Mouse (Mus musculus): Measurements from ENCODE around the gene Add3.

Gene Add3

GRCm38 (mm10) chr19:53275204-53275603 is 135.0 kb downstream of the Add3 start:
- DNase-seq: no peak

GRCm38 (mm10) chr19:53276902-53277707 is 136.9 kb downstream of the Add3 start:
- DNase-seq: no peak

GRCm38 (mm10) chr19:53278491-53279415 is 138.5 kb downstream of the Add3 start:
- no peak for DNase-seq

GRCm38 (mm10) chr19:53280254-53280653 is 140.0 kb downstream of the Add3 start:
- DNase-seq: no peak

- DNase-seq: no peak
Measured at GRCm38 (mm10) chr19:53282571-53282970, 142.3 kb downstream of the Add3 start.

- no peak for DNase-seq
Measured at GRCm38 (mm10) chr19:53283742-53284141, 143.5 kb downstream of the Add3 start.

GRCm38 (mm10) chr19:53284268-53285208 is 144.3 kb downstream of the Add3 start:
- DNase-seq: peak; percentile 36 to 44

- no peak for DNase-seq
Measured at GRCm38 (mm10) chr19:53296331-53297254, 156.3 kb downstream of the Add3 start.

Data from cerebellum, postnatal 10 days (tissue).